Mouse (Mus musculus) liver, embryonic 14.5 days (tissue): Measurements from ENCODE around the gene Otol1.

Source experiments
- CTCF ChIP-seq: IDR thresholded peaks from 2 replicates; pipeline ENCODE4 v1.5.1; 2016; ENCODE audit warnings: antibody characterized with exemption, low read depth, control low read depth
- EP300 ChIP-seq: IDR thresholded peaks from 2 replicates; pipeline ENCODE4 v1.6.1; 2016; ENCODE audit warnings: antibody characterized with exemption, low read depth

DNA sequence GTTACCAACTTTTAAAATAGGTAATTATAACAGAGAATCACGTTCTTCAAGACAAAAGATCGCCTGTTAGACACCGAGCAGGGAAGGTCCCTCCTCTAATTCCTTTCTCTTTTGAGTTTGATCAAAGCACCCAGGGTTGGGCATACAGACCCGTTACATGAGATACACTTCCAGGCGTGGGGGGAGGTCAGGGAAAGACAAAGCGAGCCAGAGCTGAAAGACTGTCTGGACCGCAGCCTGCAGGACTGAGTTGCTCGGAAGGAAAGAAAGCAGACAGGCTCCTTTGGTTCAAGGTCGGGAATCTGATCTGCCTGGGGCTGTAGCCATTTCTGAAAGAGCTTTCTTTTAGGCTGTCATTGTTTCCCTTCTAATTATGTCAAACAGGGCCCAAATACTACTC lies 5.9 kb upstream of the Otol1 start:
- TF ChIP-seq CTCF (no peak), EP300 (no peak)
